Mouse (Mus musculus) MEL (cell line): ENCODE measurements around the gene Rasd2.

Experiments used
- CTCF ChIP-seq, 3 experiments: IDR thresholded peaks in 2 of 3; conservative IDR thresholded peaks in 1 of 3; 2 replicates each; pipeline ENCODE4 v1.5.1; 2011 to 2012; ENCODE audit warnings: low read length in 3 of 3, low read depth in 2 of 3, mild to moderate bottlenecking in 2 of 3, improper control_type of control experiment in 1 of 3, inconsistent platforms in 1 of 3, mixed read lengths in 1 of 3, moderate library complexity in 1 of 3; ENCODE audit not compliant: control insufficient read depth in 1 of 3, insufficient read depth in 1 of 3, poor library complexity in 1 of 3, severe bottlenecking in 1 of 3
- GATA1 ChIP-seq: IDR thresholded peaks from 2 replicates; pipeline ENCODE4 v1.6.1; 2011; ENCODE audit warnings: low read depth, low read length, improper control_type of control experiment
- POLR2A ChIP-seq, 2 experiments: IDR thresholded peaks; 2 replicates each; pipeline ENCODE4 v1.6.1; 2011 to 2012; ENCODE audit warnings: low read length in 2 of 2, mild to moderate bottlenecking in 2 of 2, control low read depth in 1 of 2, improper control_type of control experiment in 1 of 2, low read depth in 1 of 2, moderate library complexity in 1 of 2; ENCODE audit not compliant: control insufficient read depth in 1 of 2, insufficient read depth in 1 of 2, poor library complexity in 1 of 2
- RCOR1 ChIP-seq: IDR thresholded peaks from 2 replicates; pipeline ENCODE4 v1.6.1; 2012; ENCODE audit warnings: low read depth, mild to moderate bottlenecking, inconsistent platforms, low read length, improper control_type of control experiment
- TBP ChIP-seq: IDR thresholded peaks from 2 replicates; pipeline ENCODE4 v1.8.0; 2011; ENCODE audit warnings: low read depth, low read length, improper control_type of control experiment
- ZC3H11A ChIP-seq: IDR thresholded peaks from 2 replicates; pipeline ENCODE4 v1.6.1; 2012; ENCODE audit warnings: low read depth, mild to moderate bottlenecking, inconsistent platforms, low read length, improper control_type of control experiment
- ZNF384 ChIP-seq: IDR thresholded peaks from 2 replicates; pipeline ENCODE4 v1.6.1; 2012; ENCODE audit warnings: low read depth, mild to moderate bottlenecking, inconsistent platforms, low read length, improper control_type of control experiment

DNA sequence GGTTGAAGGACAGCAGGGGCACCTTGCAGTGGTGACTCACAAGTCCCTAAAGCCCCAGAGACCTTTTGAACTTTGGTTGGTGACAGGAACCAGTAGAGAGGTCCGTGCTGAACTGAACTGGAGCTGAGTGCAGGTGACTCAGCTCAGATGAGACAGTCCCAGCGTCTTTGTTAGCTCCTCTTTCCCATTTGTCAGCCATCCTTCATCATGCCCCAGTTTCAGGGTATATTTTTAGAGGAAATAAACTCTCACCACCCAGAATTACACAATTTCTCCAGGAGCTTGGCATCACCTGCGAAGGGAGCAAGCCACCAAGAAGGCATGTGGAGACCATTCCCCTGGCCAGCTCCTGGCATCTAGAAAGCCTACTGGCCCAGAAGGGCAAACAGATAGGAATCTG, 16.6 kb upstream of the Rasd2 start:
- TF ChIP-seq CTCF (IDR thresholded peaks at IDR 0.05 in 2 of 3, conservative IDR thresholded peaks at IDR 0.05 in 1 of 3; ENCODE audit: control insufficient read depth in 1 of 3, insufficient read depth in 1 of 3, low read depth in 2 of 3, low read length in 3 of 3, poor library complexity in 1 of 3, severe bottlenecking in 1 of 3) (no peak), TBP (no peak), POLR2A (IDR thresholded peaks at IDR 0.05; ENCODE audit: control insufficient read depth in 1 of 2, insufficient read depth in 1 of 2, low read depth in 1 of 2, low read length in 2 of 2, poor library complexity in 1 of 2) (no peak), RCOR1 (no peak), GATA1 (no peak), ZC3H11A (no peak), ZNF384 (no peak)
